Mouse (Mus musculus) hindbrain, embryonic 13.5 days (tissue): ENCODE measurements around the gene Arhgap6. TPM values are rescaled to one million over a fixed set of nuclear protein-coding genes. Genes with fewer than 3 reads are reported as not detected.

Source experiments
- ATAC-seq: fragments of 200-750 bp; cut with Nextera tagmentation; 2 replicates; pipeline ENCODE4 v1.8.0; 2017; ENCODE audit warnings: moderate TSS enrichment; ENCODE audit not compliant: low FRiP score
- H3K27ac ChIP-seq: fragments of 300-500 bp; sonication (generic); 2 replicates; pipeline ENCODE4 v1.5.1; 2015; ENCODE audit warnings: inconsistent platforms, mild to moderate bottlenecking, moderate library complexity
- H3K27me3 ChIP-seq: fragments of 300-500 bp; sonication (generic); 2 replicates; pipeline ENCODE4 v1.6.1; 2015; ENCODE audit warnings: mild to moderate bottlenecking, inconsistent platforms
- H3K36me3 ChIP-seq: fragments of 300-500 bp; sonication (generic); 2 replicates; pipeline ENCODE4 v1.6.1; 2015; ENCODE audit warnings: mild to moderate bottlenecking, inconsistent platforms
- H3K4me1 ChIP-seq: fragments of 300-500 bp; sonication (generic); replicated peaks from 2 replicates; pipeline ENCODE4 v1.6.1; 2015; ENCODE audit warnings: inconsistent platforms
- H3K4me2 ChIP-seq: fragments of 300-500 bp; sonication (generic); 2 replicates; pipeline ENCODE4 v1.6.1; 2015; ENCODE audit warnings: inconsistent platforms, mild to moderate bottlenecking, moderate library complexity
- H3K4me3 ChIP-seq: fragments of 300-500 bp; sonication (generic); 2 replicates; pipeline ENCODE4 v1.5.1; 2015; ENCODE audit warnings: mild to moderate bottlenecking, inconsistent platforms
- H3K9ac ChIP-seq: fragments of 300-500 bp; sonication (generic); 2 replicates; pipeline ENCODE4 v1.6.1; 2015; ENCODE audit warnings: mild to moderate bottlenecking, inconsistent platforms
- H3K9me3 ChIP-seq: fragments of 300-500 bp; sonication (generic); 2 replicates; pipeline ENCODE4 v1.6.1; 2016; ENCODE audit warnings: inconsistent platforms
- WGBS: fragments of 180-500 bp; shearing (Covaris S2); methylation state at CpG from one replicate; pipeline ENCODE4 v1.1.7; 2015; 5-methylcytosine and 5-hydroxymethylcytosine counted together
- polyA plus RNA-seq: library from polyadenylated mRNA; unstranded; fragments of >200 nt; fragmentation: Nextera tagmentation; extraction: Ambion mirVana; gene quantifications from 2 replicates; pipeline ENCODE4 v1.2.1, GENCODE M21; 2015

Gene Arhgap6
- polyA plus RNA-seq, 1 experiment from 2014 or later, result 1.3 TPM

DNA sequence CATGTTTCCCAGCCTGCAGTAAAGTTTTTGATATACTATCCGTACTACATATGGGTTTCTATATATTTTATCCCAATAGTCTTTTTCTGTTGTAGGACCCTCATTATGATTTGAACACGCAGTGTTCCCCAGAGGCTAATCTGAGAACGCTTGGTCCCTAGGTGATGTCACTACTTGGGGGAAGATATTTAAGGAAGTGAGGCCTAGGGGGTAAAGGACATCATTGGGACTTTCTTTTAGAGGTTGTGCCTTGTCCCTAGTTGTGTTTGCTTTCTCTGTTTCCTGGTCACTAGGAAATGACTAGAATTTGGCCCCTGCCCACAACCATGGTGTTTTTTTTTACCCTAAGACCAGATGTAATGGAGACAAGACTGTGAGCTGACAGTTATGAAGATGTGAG lies 543.3 kb downstream of the Arhgap6 start:
- no peak for ATAC-seq
- Histone ChIP-seq H3K4me2 (no peak overlapping the region), H3K27me3 (no peaks in the 10 kb centered on the region), H3K9me3 (no peaks in the 10 kb centered on the region), H3K9ac (no peak overlapping the region), H3K4me3 (no peak overlapping the region), H3K36me3 (no peaks in the 10 kb centered on the region), H3K27ac (no peak overlapping the region), H3K4me1 (no peaks in the 10 kb centered on the region)
- WGBS, result 83% methylated on average over 3 of the region's 3 CpGs

Other genes with a start within 250 kb of the Arhgap6 start
- gene Frmpd4, start 217.9 kb upstream of the Arhgap6 start, polyA plus RNA-seq, result 0.72 and 0.74 TPM in 2 replicates
- 17.1 and 19.0 TPM in 2 replicates for gene Msl3, start 121.2 kb upstream of the Arhgap6 start, polyA plus RNA-seq